Mouse (Mus musculus): Measurements from ENCODE around the gene Fam155a.
A peak's percentile ranks its signal among the peaks of the same experiment; 100 is the strongest.

Fam155a gene

GRCm38 (mm10) chr8:9159322-9159721 is 611.6 kb downstream of the Fam155a start:
- no peak for DNase-seq

- no peak for DNase-seq
Observed at GRCm38 (mm10) chr8:9158652-9159051, 612.3 kb downstream of the Fam155a start.

GRCm38 (mm10) chr8:9157141-9157781 is 613.7 kb downstream of the Fam155a start:
- peak in 1 of 2 experiments; percentile 26 for DNase-seq
